Mouse (Mus musculus) testis, adult 2 months (tissue): Measurements from ENCODE around the gene Ly6g6e.

Experiments
- CTCF ChIP-seq: fragments of 200-500 bp; IDR thresholded peaks from 2 replicates; pipeline ENCODE4 v1.5.1; 2012; ENCODE audit warnings: low read depth, mild to moderate bottlenecking, inconsistent platforms, low read length, moderate library complexity; ENCODE audit not compliant: control insufficient read depth, insufficient read depth, insufficient replicate concordance
- POLR2A ChIP-seq: fragments of 200-500 bp; IDR thresholded peaks from 2 replicates; pipeline ENCODE4 v1.6.1; 2012; ENCODE audit warnings: low read depth, mild to moderate bottlenecking, inconsistent platforms, low read length, moderate library complexity; ENCODE audit not compliant: control insufficient read depth

DNA sequence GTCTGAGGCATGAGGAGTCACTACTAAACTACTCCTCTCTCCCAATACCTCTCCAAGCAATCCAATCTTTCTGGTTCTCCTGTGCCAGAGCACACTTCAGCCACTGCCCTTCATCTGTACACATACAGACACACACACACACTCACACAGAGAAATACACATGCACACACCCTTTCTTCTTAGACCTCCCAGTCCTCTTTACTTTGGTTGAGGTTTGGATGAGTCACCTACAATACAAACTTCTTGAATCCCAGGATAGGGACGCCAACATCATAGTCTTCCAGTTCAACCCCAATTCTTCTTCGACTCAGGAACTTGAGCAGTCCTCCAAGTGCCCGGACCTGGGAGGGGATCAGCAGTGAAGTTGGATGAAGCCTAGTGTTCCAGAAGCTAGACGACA lies 32.9 kb upstream of the Ly6g6e start:
- TF ChIP-seq CTCF (no peak), POLR2A (no peak)
